Mouse (Mus musculus): ENCODE results near the gene Ikzf1. TPM values are rescaled to one million over a fixed set of nuclear protein-coding genes. Genes with fewer than 3 reads are reported as not detected.

Ikzf1 gene
- polyA plus RNA-seq (2017; shearing (Covaris generic)): 100 to 1,000 TPM; 130 to 149 TPM

GRCm38 (mm10) chr11:11684930-11685852 is at the start of gene Ikzf1:
TSS of gene Ikzf1 (plus strand) at chr11:11685003.
- peak; percentile 28 for ATAC-seq

GRCm38 (mm10) chr11:11644303-11644702 is 40.5 kb upstream of the Ikzf1 start:
- ATAC-seq: no peak

GRCm38 (mm10) chr11:11656388-11656787 is 28.4 kb upstream of the Ikzf1 start:
- ATAC-seq: peak; percentile 48

GRCm38 (mm10) chr11:11656995-11657530 is 27.7 kb upstream of the Ikzf1 start:
- peak; percentile 93 for ATAC-seq

GRCm38 (mm10) chr11:11657634-11658033 is 27.2 kb upstream of the Ikzf1 start:
- ATAC-seq: no peak

GRCm38 (mm10) chr11:11658834-11659233 is 26.0 kb upstream of the Ikzf1 start:
- no peak for ATAC-seq

GRCm38 (mm10) chr11:11660651-11661050 is 24.2 kb upstream of the Ikzf1 start:
- ATAC-seq: no peak

- peak; percentile 58 for ATAC-seq
Observed at GRCm38 (mm10) chr11:11667254-11667921, 17.4 kb upstream of the Ikzf1 start.

GRCm38 (mm10) chr11:11667922-11668290 is 16.9 kb upstream of the Ikzf1 start:
- peak; percentile 45 for ATAC-seq

GRCm38 (mm10) chr11:11672974-11673373 is 11.8 kb upstream of the Ikzf1 start:
- ATAC-seq: no peak

GRCm38 (mm10) chr11:11675063-11675462 is 9.7 kb upstream of the Ikzf1 start:
- no peak for ATAC-seq

GRCm38 (mm10) chr11:11676068-11676741 is 8.6 kb upstream of the Ikzf1 start:
- no peak for ATAC-seq

- ATAC-seq: no peak
Observed at GRCm38 (mm10) chr11:11677165-11677564, 7.6 kb upstream of the Ikzf1 start.

GRCm38 (mm10) chr11:11678972-11679371 is 5.8 kb upstream of the Ikzf1 start:
- peak; percentile 85 for ATAC-seq

GRCm38 (mm10) chr11:11684056-11684929 is 510 bp upstream of the Ikzf1 start:
- peak; percentile 1 for ATAC-seq

- peak; percentile 24 for ATAC-seq
Observed at GRCm38 (mm10) chr11:11685853-11686395, 1.1 kb downstream of the Ikzf1 start.

- no peak for ATAC-seq
Observed at GRCm38 (mm10) chr11:11686569-11687051, 1.8 kb downstream of the Ikzf1 start.

GRCm38 (mm10) chr11:11687551-11688185 is 2.9 kb downstream of the Ikzf1 start:
- ATAC-seq: no peak

GRCm38 (mm10) chr11:11688766-11689330 is 4.0 kb downstream of the Ikzf1 start:
- ATAC-seq: no peak

GRCm38 (mm10) chr11:11689701-11690058 is 4.9 kb downstream of the Ikzf1 start:
- no peak for ATAC-seq
